Mouse (Mus musculus) gonadal fat pad, adult 2 months (tissue): ENCODE data around the gene Dus3l. TPM values are rescaled to one million over a fixed set of nuclear protein-coding genes. Genes with fewer than 3 reads are reported as not detected.

Experiments used
- DNase-seq: peaks from one replicate; pipeline ENCODE4 v3.0.0-alpha.2; 2012; ENCODE audit warnings: low read depth
- polyA plus RNA-seq: library from polyadenylated mRNA; depleted of rRNA; stranded (reverse); fragments of >200 nt; gene quantifications from 2 replicates; pipeline ENCODE4 v1.2.3, GENCODE M21; 2012; rRNA removed

The Dus3l gene
- polyA plus RNA-seq, 1 experiment = 52.0 TPM

DNA sequence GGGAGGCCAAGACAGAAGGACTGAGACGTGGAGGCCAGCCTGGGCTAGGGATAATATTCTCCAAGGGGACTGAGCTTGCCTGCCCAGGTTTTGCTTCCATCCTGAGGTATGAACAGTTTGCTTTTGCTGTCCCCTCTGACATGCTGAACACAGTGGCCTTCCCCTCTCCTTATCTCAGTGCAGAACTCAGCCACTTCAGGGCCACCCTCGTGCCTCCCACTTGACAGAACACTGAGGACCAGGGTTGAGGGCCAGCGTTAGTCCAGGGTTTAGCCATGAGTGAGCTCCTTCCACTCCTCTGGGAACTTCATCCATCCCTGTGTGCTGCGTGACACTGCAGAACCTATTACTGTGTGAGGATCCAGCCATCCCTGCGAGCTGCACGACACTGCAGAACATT lies 24.7 kb downstream of the Dus3l start:
- no peak for DNase-seq

DNA sequence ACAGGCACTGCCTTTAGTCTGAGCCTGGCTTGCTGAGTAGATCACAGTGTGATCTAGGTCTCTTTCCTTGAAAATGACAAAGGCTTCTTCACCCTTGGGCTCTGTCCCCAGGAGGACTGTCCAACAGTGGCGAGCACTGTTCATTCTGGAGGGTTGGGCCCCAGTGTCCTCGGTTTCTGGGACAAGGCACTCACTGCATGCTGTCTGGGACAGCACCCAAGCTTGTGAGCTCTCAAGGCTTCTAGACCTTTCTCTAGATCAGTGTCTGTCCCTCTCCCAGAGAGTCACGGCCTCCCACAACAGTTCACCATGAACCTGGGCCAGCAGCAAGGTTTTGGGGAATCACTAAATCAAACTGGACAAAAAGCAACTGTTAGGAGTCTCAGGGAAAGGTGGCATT lies 28.0 kb downstream of the Dus3l start:
- no peak for DNase-seq

DNA sequence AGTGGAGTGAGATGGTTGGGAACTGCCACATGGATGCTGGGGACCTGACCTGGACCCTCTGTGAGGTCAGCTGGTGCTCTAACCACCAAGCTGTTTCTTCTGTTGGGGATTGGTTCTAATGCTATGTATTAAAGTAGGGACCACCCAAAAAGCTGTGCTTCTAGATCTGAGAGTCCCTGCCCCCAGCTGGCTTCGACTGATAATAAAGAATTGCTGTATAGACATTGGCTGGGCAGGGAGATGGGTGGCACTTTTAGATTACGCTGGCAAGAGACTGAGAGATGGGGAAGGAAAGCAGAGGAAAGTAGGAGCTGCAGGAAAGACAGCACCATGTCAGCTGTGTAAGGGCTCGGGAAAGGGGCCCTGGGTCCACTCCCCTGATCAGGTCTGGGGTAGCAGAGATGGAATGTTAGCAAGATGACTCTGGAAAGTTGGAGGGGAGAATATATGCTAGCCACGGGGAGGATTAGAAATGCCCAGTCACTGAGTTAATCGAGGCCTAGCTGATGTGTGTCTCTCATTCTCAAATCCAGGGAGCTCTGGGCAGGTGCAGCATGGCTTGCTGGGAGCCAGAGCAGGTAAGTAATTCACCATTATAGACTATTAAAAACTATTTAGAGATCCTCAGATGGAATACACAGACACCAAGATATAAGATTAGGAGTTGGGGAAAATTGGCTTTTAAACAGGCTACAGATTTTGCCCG lies 29.2 kb downstream of the Dus3l start:
- DNase-seq = no peak

DNA sequence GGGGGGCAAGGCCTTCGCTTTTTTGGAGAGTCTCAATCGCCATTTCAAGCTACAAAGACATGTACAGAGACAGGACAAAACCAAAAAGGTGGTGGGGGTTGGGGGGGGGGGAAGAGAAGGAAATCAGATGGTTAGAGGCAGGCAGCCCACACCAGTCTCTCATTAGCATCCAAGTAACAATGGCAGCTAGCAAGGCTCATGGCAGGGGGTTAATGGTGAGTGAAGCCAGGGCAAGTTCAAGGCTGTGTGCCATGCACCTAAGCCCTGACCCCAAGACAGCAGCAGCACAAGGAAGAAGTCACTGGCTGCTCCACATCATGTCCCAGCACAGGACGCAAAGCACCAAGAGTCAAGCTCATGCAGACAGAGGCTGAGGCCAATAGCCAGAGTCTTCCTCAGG lies 34.7 kb downstream of the Dus3l start:
- DNase-seq = no peak

DNA sequence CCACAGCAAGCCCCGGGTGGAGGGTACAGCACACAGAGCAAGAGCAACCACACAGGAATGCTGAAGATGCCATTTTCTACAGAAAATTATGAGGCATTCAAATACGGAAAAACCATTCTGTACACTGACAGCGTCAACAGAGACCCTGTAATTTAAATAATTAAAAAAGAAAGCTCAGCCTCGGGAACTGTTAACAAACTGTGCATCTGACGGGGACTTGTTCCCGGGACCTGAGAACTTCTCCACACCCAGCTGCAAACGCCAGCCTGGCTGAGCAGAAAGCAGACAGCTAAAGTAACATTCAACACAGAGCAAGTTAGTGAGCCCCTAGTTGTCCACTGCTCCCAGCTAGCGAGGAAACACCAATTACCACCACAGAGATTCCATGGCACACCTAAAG lies 37.5 kb downstream of the Dus3l start:
- no peak for DNase-seq

DNA sequence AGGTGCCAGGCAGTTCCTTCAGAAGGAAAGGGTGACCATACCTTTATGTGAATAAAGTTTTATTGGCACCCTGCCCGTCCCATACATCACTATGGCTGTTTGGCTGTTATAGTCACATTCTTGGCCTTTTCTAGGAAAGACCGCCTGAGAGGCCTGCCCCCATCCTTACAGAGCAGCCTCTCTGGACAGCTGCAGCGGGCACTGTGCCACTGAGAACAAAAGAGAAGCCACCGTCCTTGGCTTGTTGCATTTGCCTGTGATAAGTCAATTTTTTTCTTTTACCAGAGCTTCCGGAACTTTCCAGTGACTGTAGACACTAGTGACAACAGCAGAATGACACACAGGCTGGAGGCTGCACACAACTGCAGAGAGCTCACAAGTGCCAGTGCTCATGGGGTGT lies 40.4 kb downstream of the Dus3l start:
- no peak for DNase-seq

DNA sequence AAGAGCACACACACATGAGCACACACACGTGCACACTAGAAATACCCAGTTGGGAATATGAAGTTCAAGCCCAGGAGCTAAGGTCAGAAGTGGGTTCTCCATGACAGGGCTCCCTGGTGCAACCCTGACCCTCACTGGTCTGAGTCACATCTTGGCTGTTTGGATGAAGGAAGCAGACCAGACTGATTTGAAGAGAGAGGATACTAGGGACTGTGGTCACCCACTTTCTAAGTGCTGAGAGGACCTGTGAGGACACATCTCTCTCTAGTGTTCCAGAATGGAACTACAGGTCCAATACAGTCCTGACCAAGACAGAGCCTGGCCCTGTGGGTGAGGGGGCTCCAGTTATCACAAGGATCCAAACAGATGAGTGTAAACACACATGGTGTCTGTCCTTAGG lies 41.2 kb downstream of the Dus3l start:
- DNase-seq = no peak

DNA sequence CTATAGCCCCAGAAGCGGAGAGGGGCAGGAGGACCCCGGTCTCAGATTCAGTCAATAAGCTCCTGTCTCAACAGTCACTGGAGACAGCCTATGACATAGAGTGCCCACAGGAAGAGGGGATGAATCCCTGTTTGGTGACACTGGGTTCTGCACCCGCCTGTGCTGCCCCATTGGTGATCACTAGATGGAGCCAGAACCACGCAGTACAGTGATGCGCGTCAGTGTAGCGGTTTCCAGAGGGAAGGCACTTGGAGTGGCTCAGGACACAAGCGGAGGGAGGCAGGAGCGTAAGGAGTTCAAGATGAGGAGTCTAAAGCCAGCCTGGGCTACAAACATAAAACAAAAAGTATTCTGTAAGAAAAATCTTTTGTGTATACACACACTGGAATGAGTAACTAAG lies 44.0 kb downstream of the Dus3l start:
- DNase-seq = no peak

DNA sequence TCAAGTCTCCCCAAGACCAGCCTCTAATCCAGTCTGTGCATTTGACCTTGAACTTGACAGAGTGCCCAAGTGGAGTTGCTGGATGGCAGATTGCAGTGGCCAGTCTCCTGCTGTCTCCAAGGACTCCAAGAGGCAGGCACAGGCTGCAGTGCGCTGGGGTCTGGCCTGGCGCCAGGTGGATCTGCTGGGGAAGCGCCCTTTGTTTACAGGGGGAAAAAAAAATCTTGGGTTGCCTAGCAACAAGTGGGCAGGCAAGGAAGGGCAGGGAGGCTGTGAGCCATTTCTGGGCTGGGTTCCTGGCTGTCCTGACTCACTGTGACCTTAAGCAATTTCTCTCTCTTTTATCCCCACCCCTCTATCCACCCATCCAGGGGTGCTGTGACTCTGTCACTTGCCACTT lies 45.7 kb downstream of the Dus3l start:
- DNase-seq = no peak

DNA sequence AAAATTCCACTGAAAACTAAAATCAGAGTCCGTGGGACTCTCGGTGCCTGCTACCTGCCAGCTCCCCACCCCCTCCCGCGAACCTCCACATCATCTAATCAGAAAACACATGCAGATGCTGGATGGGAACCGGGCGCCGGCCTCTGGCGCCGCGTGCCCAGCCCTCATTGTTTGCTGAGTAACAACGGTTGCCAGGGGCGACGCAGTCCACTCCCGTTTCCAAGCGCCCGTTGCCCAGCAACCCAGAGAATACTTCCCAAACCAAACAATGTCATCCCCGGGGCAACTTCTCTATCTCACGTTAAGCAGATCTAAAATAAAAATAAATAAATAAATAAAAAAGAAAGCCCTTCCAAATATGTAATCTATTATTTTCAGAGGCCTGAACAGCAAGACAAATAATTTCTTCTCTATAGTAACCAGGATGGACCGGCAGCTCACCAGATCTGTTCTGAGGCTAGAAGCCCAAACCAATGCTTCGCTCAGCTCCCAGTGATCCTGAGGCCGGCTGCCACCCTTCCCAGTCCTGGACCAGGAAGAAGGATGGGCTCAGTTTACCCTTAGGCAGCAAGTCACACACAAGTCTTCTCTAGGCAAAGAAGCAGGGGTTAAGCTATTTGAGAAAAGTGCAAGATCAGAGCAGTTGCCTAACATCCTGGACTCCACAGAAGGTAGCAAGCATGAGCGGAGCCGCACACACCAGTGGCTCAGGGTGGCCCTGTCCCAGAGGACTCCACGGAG lies 49.9 kb downstream of the Dus3l start:
- DNase-seq = no peak

DNA sequence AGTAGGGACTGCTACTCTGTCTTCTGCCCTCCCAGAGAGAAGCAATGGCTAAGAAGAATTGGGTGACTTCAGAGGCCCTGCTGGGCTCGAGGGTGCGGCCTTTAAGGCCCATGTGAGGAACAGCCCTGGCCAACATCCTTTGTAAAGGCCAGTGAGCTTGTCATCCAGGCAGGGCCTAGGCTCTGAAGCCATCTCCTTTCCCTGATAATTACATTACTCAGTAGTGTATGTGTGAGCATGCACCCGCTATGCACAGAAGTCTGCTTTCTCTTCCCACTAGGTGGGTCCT lies 50.4 kb downstream of the Dus3l start:
- no peak for DNase-seq

DNA sequence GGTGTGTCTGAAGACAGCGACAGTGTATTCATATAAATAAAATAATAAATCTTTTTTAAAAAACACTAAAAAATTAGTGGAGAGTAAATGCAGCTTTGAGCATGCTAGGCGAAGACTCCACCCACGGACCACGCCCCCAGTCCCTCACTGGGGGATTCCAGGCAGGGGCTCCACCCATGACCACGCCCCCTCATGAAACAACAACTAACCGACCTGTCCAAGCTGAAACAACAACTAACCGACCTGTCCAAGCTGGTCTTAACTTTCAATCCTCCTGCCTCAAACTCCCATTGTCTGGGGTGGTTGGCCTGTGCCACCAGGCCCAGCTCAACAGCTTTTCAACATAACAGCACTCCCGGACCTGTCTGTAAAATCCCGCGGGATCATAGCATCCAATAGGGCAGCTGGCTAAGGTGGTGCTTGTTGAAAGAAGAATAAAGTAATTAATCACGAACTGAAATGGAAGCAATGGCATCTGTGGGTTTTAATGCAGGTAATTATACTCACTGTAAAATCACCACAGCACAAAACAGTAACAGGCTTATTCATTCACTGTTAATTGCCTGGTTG lies 53.6 kb downstream of the Dus3l start:
- no peak for DNase-seq

DNA sequence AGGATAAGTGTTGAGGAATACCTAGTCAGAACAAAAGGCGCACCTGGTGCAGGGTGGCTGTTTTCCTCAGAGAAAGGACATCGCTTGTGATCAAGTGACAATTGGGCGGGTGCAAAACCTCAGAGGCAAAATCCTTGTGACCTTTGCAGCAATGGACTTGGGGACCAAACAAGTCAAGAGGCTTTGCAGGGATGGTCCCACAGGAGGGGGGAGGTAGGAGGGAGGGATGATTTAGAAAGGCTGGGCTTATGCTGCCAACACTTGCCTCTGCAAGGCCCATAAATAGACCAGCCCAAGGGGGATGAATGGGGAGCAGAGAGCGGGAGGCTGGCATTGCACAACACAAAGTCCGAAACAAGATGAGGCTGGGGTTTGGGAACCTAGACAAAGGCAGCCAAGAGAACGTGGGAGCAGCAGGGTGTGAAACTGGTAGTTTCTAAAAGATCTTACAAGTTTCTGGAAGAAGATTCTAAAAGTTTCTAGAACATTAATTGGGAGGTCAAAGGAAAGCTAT lies 54.5 kb downstream of the Dus3l start:
- DNase-seq = no peak

Other genes starting within 250 kb of the Dus3l start
- 8.5 and 8.9 TPM in 2 replicates for gene Gm20219, start 210.4 kb upstream of the Dus3l start, polyA plus RNA-seq
- gene Safb2, start 180.2 kb upstream of the Dus3l start, polyA plus RNA-seq = 50.2 and 69.5 TPM in 2 replicates
- 55.4 and 98.6 TPM in 2 replicates for gene Safb, start 179.9 kb upstream of the Dus3l start, polyA plus RNA-seq
- 338 and 383 TPM in 2 replicates for gene 2410015M20Rik, start 155.0 kb upstream of the Dus3l start, polyA plus RNA-seq
- 2,140 and 2,535 TPM in 2 replicates for gene Rpl36, start 151.3 kb upstream of the Dus3l start, polyA plus RNA-seq
- 70.3 and 78.0 TPM in 2 replicates for gene Lonp1, start 137.9 kb upstream of the Dus3l start, polyA plus RNA-seq
- 1.2 and 1.8 TPM in 2 replicates for gene Catsperd, start 136.6 kb upstream of the Dus3l start, polyA plus RNA-seq
- gene Ranbp3, start 91.5 kb upstream of the Dus3l start, polyA plus RNA-seq = 63.4 and 68.3 TPM in 2 replicates
- 512 and 651 TPM in 2 replicates for gene Ndufa11, start 47.0 kb upstream of the Dus3l start, polyA plus RNA-seq
- gene Vmac, start 46.7 kb upstream of the Dus3l start, polyA plus RNA-seq = 41.8 and 58.2 TPM in 2 replicates
- gene Nrtn, start 7.2 kb upstream of the Dus3l start, polyA plus RNA-seq = 17.9 and 22.6 TPM in 2 replicates
- gene Prr22, start 5.5 kb downstream of the Dus3l start, polyA plus RNA-seq = 1.1 and 1.2 TPM in 2 replicates
- gene Rfx2, start 66.3 kb downstream of the Dus3l start, polyA plus RNA-seq = 11.2 and 13.1 TPM in 2 replicates
- 0.74 and 1.5 TPM in 2 replicates for gene Acsbg2, start 109.7 kb downstream of the Dus3l start, polyA plus RNA-seq
- 0.23 and 0.38 TPM in 2 replicates for gene 1700061G19Rik, start 110.7 kb downstream of the Dus3l start, polyA plus RNA-seq
- gene Mllt1, start 170.7 kb downstream of the Dus3l start, polyA plus RNA-seq = 33.6 and 36.4 TPM in 2 replicates
- not detected in 2 replicates for gene Acer1, start 217.4 kb downstream of the Dus3l start, polyA plus RNA-seq
- 171 and 183 TPM in 2 replicates for gene Clpp, start 225.5 kb downstream of the Dus3l start, polyA plus RNA-seq
- gene Alkbh7, start 232.6 kb downstream of the Dus3l start, polyA plus RNA-seq = 32.3 and 38.3 TPM in 2 replicates
- gene Pspn, start 235.3 kb downstream of the Dus3l start, polyA plus RNA-seq = not detected in 2 replicates
- gene Gtf2f1, start 246.5 kb downstream of the Dus3l start, polyA plus RNA-seq = 32.5 and 37.8 TPM in 2 replicates
- gene Gm17949, start 246.7 kb downstream of the Dus3l start, polyA plus RNA-seq = 0.20 and 0.47 TPM in 2 replicates